Mouse (Mus musculus) limb, embryonic 14.5 days (tissue): ENCODE results near the gene Mmp11. TPM values are rescaled to one million over a fixed set of nuclear protein-coding genes. Genes with fewer than 3 reads are reported as not detected.

Experiments used
- ATAC-seq: fragments of 200-750 bp; cut with Nextera tagmentation; 2 replicates; pipeline ENCODE4 v1.8.0; 2017; ENCODE audit warnings: low read depth, moderate number of reproducible peaks, moderate TSS enrichment; ENCODE audit not compliant: low FRiP score
- DNase-seq: peaks from one replicate; pipeline ENCODE4 v3.0.0-alpha.2; 2015; ENCODE audit warnings: low spot score
- H3K27ac ChIP-seq: fragments of 300-500 bp; sonication (generic); replicated peaks from 2 replicates; pipeline ENCODE4 v1.5.1; 2014; ENCODE audit warnings: low read depth, mild to moderate bottlenecking, low read length, moderate library complexity, mixed read lengths
- H3K27me3 ChIP-seq: fragments of 300-500 bp; sonication (generic); 2 replicates; pipeline ENCODE4 v1.6.1; 2014; ENCODE audit warnings: low read length, mixed read lengths; ENCODE audit not compliant: control insufficient read depth, insufficient read depth
- H3K36me3 ChIP-seq: fragments of 300-500 bp; sonication (generic); 2 replicates; pipeline ENCODE4 v1.6.1; 2014; ENCODE audit warnings: mild to moderate bottlenecking, low read length, moderate library complexity, mixed read lengths; ENCODE audit not compliant: control insufficient read depth, insufficient read depth
- H3K4me1 ChIP-seq: fragments of 300-500 bp; sonication (generic); 2 replicates; pipeline ENCODE4 v1.6.1; 2014; ENCODE audit warnings: antibody characterized with exemption, low read length, mixed read lengths; ENCODE audit not compliant: control insufficient read depth, insufficient read depth
- H3K4me2 ChIP-seq: fragments of 300-500 bp; sonication (generic); replicated peaks from 2 replicates; pipeline ENCODE4 v1.6.1; 2014; ENCODE audit warnings: low read depth, mild to moderate bottlenecking, low read length, moderate library complexity; ENCODE audit not compliant: severe bottlenecking
- H3K4me3 ChIP-seq: fragments of 300-500 bp; sonication (generic); replicated peaks from 2 replicates; pipeline ENCODE4 v1.5.1; 2014; ENCODE audit warnings: low read length
- H3K9ac ChIP-seq: fragments of 300-500 bp; sonication (generic); 2 replicates; pipeline ENCODE4 v1.6.1; 2014; ENCODE audit warnings: mild to moderate bottlenecking, low read depth, low read length, moderate library complexity; ENCODE audit not compliant: severe bottlenecking
- H3K9me3 ChIP-seq: fragments of 300-500 bp; sonication (generic); 2 replicates; pipeline ENCODE4 v1.6.1; 2016; ENCODE audit warnings: low read length; ENCODE audit not compliant: control insufficient read depth
- POLR2A ChIP-seq: fragments of 200-500 bp; IDR thresholded peaks from 2 replicates; pipeline ENCODE4 v1.8.0; 2012; ENCODE audit warnings: inconsistent platforms, mild to moderate bottlenecking, moderate library complexity, borderline replicate concordance; ENCODE audit not compliant: insufficient read depth, insufficient read length; ENCODE audit errors: extremely low read depth
- WGBS: fragments of 180-500 bp; shearing (Covaris S2); extraction: QIAGEN DNeasy Blood & Tissue Kit; methylation state at CpG from one replicate; pipeline ENCODE4 v1.1.7; 2014; 5-methylcytosine and 5-hydroxymethylcytosine counted together
- polyA plus RNA-seq, 2 experiments: library from polyadenylated mRNA; depleted of rRNA in 1 of 2; stranded (reverse) in 1 of 2; unstranded in 1 of 2; fragments of >200 nt; fragmentation: Nextera tagmentation in 1 of 2; extraction: Ambion mirVana in 1 of 2; gene quantifications; 2 replicates each; pipeline versions ENCODE4 v1.2.1 to v1.2.3; 2012 to 2014

Gene Mmp11
- polyA plus RNA-seq, 2 experiments, result 213 to 240 TPM

- 78% methylated on average over 9 of the region's 9 CpGs for WGBS
- no peak overlapping the region for H3K4me3 ChIP-seq
- H3K9ac ChIP-seq, result no peak overlapping the region
- H3K36me3 ChIP-seq, result no peaks in the 10 kb centered on the region
- DNase-seq (no peak), ATAC-seq (no peak)
- no peaks in the 10 kb centered on the region for H3K9me3 ChIP-seq
- H3K27me3 ChIP-seq, result peaks cover 15% of the 10 kb centered on the region
- no peaks in the 10 kb centered on the region for H3K4me1 ChIP-seq
- H3K27ac ChIP-seq, result no peak overlapping the region
- no peak for TF ChIP-seq POLR2A
- H3K4me2 ChIP-seq, result no peak overlapping the region
Observed at GRCm38 (mm10) chr10:75941042-75941824, 4.9 kb upstream of the Mmp11 start.

DNA sequence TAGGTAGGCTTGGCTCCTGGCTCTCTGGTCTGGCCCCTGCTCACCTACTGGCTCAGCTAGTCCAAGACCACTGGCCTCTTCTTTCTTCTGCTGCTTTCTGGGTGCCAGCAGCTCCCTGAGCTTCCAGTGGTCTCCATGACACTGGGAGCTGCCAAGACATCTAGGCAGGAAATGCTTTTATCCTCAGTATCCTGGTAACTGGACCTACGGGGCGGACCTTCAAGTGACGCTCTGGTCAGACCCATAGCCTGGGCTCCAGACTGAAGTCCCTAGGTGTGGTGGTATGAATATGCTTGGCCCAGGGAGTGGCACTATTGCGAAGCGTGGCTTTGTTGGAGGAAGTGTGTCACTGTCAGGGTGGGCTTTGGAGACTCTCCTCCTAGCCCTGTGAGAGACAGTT, 4.2 kb upstream of the Mmp11 start, which contains the start of gene Gm867:
Gene Gm867, minus strand, starts transcription at position 153 of the 400 bp plus-strand sequence.
- TF ChIP-seq POLR2A, result no peak
- no peak within 1 kb of the TSS for H3K4me2 ChIP-seq
- H3K27me3 ChIP-seq, result peaks cover 21% of the 10 kb centered on the region
- H3K36me3 ChIP-seq, result no peaks in the 10 kb centered on the region
- no peaks in the 10 kb centered on the region for H3K9me3 ChIP-seq
- H3K27ac ChIP-seq, result no peak within 1 kb of the TSS
- H3K9ac ChIP-seq, result no peak within 1 kb of the TSS
- H3K4me1 ChIP-seq, result peaks cover 4% of the 10 kb centered on the region
- DNase-seq, result no peak
- no peak within 1 kb of the TSS for H3K4me3 ChIP-seq
- no peak for ATAC-seq
- 72% methylated on average over 5 of the region's 5 CpGs for WGBS

DNA sequence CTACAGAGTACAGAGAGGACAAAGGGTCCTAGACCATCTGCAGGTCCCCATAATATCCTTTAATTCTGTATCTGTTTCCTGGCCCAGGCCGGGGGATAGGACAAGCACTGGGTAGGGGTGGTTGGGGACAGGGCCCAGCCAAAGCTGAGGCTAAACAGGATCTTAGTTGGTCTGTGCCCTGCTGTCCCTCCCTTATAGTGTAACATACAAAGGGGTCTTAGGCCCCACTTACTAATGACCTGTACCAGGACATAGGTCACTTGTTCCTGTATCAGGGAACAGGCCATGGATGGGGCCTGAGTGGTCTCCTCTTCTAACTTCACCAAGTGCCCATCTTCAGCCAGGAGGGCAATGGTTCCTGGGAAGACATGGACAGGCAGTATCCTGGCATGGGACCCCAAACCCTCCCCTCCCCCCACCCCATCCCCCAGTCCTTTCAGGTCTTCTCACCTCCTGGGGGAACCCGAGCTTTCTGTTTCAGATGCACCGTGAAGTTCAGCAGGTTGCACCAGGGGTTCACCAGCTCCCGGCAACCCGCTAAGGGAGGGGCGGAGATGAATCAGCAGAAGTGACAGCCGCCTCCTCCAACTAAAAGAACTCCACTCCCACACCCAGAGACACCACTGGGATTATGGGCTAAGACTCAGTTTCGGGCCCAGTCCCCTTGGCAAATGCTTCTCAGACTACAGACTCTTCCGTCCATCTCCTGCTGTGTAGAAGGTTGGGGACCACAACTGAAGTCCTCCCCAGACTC, 3.4 kb upstream of the Mmp11 start:
- Histone ChIP-seq H3K27ac (no peak overlapping the region), H3K4me1 (peaks cover 4% of the 10 kb centered on the region), H3K36me3 (no peaks in the 10 kb centered on the region), H3K4me2 (no peak overlapping the region), H3K9ac (no peak overlapping the region), H3K27me3 (peaks cover 21% of the 10 kb centered on the region), H3K4me3 (no peak overlapping the region), H3K9me3 (no peaks in the 10 kb centered on the region)
- ATAC-seq, result no peak
- 41% methylated on average over 9 of the region's 9 CpGs for WGBS
- DNase-seq, result no peak
- TF ChIP-seq POLR2A, result no peak

DNA sequence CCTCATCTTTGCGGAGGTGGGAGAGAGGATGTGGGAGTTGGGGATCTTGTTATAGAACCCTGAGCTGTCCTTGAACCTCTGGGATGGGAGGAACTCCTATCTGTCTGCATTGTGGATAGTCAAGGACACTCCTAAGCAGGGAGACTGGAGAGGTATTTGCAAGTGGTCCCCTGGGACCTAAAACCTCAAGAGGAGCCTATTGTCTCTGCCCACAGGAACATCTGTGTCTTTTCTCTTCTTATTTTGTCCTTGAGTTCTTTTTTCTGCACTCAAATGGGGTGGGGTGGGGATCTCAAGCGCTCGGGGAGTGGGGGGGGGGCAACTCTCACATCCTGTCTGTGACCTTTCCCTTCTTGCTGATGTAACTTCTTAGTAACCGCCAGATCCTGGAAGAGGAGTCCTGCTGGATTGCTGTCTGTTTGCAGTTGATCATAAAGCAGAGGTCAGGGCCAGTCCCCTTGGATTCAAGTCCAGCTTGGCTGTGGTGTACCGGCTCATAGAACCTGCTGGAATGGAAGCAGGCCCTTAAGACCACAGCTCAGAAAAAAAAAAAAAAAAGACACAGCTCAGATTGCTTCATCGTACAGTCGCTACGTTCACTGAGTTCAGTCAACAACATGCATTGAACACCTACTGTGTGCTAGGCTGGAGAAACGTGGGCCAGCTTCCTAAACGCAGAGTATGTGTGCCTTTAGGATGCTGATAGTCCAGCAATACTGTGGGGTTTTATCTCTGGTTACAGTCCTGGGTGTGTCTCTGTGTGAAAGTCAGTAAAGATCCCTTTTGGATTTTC, 1.8 kb upstream of the Mmp11 start:
- Histone ChIP-seq H3K27me3 (peaks cover 21% of the 10 kb centered on the region), H3K27ac (no peak overlapping the region), H3K4me2 (no peak overlapping the region), H3K4me3 (no peak overlapping the region), H3K4me1 (peaks cover 4% of the 10 kb centered on the region), H3K36me3 (no peaks in the 10 kb centered on the region), H3K9ac (no peak overlapping the region), H3K9me3 (no peaks in the 10 kb centered on the region)
- whole genome bisulfite sequencing, result 60% methylated on average over 10 of the region's 10 CpGs
- no peak for DNase-seq
- ATAC-seq, result no peak
- TF ChIP-seq POLR2A, result no peak
